Mouse (Mus musculus) forebrain, postnatal 0 days (tissue): ENCODE data around the gene Tex52. TPM values are rescaled to one million over a fixed set of nuclear protein-coding genes. Genes with fewer than 3 reads are reported as not detected.
A peak's percentile ranks its signal among the peaks of the same experiment; 100 is the strongest.

Source experiments
- ATAC-seq: fragments of 200-750 bp; cut with Nextera tagmentation; 2 replicates; pipeline ENCODE4 v1.8.0; 2017; ENCODE audit warnings: mild to moderate bottlenecking, moderate library complexity
- DNase-seq: peaks from one replicate; pipeline ENCODE4 v3.0.0-alpha.2; 2015
- H3K27ac ChIP-seq: fragments of 300-500 bp; sonication (generic); 2 replicates; pipeline ENCODE4 v1.5.1; 2014; ENCODE audit warnings: low read depth, mild to moderate bottlenecking, antibody characterized with exemption, low read length, moderate library complexity, mixed read lengths
- H3K27me3 ChIP-seq: fragments of 300-500 bp; sonication (generic); 2 replicates; pipeline ENCODE4 v1.6.1; 2014; ENCODE audit warnings: mild to moderate bottlenecking, low read length, mixed read lengths; ENCODE audit not compliant: insufficient read depth
- H3K36me3 ChIP-seq: fragments of 300-500 bp; sonication (generic); 2 replicates; pipeline ENCODE4 v1.6.1; 2014; ENCODE audit warnings: mild to moderate bottlenecking, moderate library complexity; ENCODE audit not compliant: insufficient read depth
- H3K4me1 ChIP-seq: fragments of 300-500 bp; sonication (generic); 2 replicates; pipeline ENCODE4 v1.6.1; 2014; ENCODE audit warnings: antibody characterized with exemption; ENCODE audit not compliant: insufficient read depth
- H3K4me2 ChIP-seq: fragments of 300-500 bp; sonication (generic); 2 replicates; pipeline ENCODE4 v1.6.1; 2014; ENCODE audit warnings: low read depth, mild to moderate bottlenecking, moderate library complexity
- H3K4me3 ChIP-seq: fragments of 300-500 bp; sonication (generic); 2 replicates; pipeline ENCODE4 v1.5.1; 2014; ENCODE audit warnings: low read depth, low read length, mixed read lengths
- H3K9ac ChIP-seq: fragments of 300-500 bp; sonication (generic); 2 replicates; pipeline ENCODE4 v1.6.1; 2014; ENCODE audit warnings: mild to moderate bottlenecking
- H3K9me3 ChIP-seq: fragments of 300-500 bp; sonication (generic); 2 replicates; pipeline ENCODE4 v1.6.1; 2016; ENCODE audit warnings: low read length
- CTCF ChIP-seq: sonication (generic); IDR thresholded peaks from 2 replicates; pipeline ENCODE4 v1.5.1; 2016; ENCODE audit warnings: antibody characterized with exemption, control low read depth, low read depth
- WGBS: fragments of 180-500 bp; shearing (Covaris S2); extraction: QIAGEN DNeasy Blood & Tissue Kit; methylation state at CpG from one replicate; pipeline ENCODE4 v1.1.7; 2014; 5-methylcytosine and 5-hydroxymethylcytosine counted together
- polyA plus RNA-seq: library from polyadenylated mRNA; unstranded; fragments of >200 nt; fragmentation: Nextera tagmentation; extraction: Ambion mirVana; gene quantifications from 2 replicates; pipeline ENCODE4 v1.2.1, GENCODE M21; 2015
- total RNA-seq: library from RNA; depleted of rRNA; stranded (reverse); fragments of >200 nt; gene quantifications from 2 replicates; pipeline ENCODE4 v1.2.3, GENCODE M21; 2014

Gene Tex52
- total and polyA plus RNA-seq, 2 experiments from 2014 or later: 0.58 TPM; not detected in 1

GRCm38 (mm10) chr6:128418076-128418475 is 42.8 kb downstream of the Tex52 start:
- no peak for ATAC-seq
- H3K36me3 ChIP-seq: peaks cover 10% of the 10 kb centered on the region; the same call in 1 of the 2 replicates

DNA sequence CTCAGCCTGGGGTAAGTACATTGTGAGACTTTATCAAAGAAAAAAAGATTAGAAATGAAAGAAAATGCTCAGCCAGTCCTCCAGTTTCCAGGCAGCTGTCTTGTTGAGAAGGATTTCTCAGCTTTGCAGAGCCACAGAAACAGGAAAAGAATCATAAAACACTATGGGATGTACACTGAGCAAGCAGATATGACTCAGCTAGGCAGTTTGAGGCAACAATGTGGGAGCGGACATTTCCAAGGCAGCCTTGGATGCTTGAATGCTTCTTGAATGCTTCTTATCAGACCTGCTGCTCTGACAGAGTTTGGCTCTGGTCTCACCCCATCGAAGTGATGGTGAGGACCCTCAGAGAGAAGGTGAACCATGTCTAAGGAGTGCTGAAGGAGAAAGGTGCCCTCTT is 45.8 kb downstream of the Tex52 start:
- no peak for TF ChIP-seq CTCF
- Histone ChIP-seq H3K4me3 (no peak overlapping the region), H3K4me1 (0 out of 2 replicates have a peak, but pooled peaks cover 6% of the 10 kb centered on the region), H3K27ac (no peak overlapping the region), H3K9ac (no peak overlapping the region), H3K9me3 (no peaks in the 10 kb centered on the region), H3K27me3 (no peaks in the 10 kb centered on the region), H3K36me3 (0 out of 2 replicates have a peak, but pooled peaks cover 1% of the 10 kb centered on the region), H3K4me2 (no peak overlapping the region)
- no peak for ATAC-seq
- 96% methylated on average over 2 of the region's 2 CpGs for WGBS
- no peak for DNase-seq

More at GRCm38 (mm10) chr6:128418076-128418475, 42.8 kb downstream of the Tex52 start:
- H3K9me3 ChIP-seq: no peaks in the 10 kb centered on the region
- no peak for TF ChIP-seq CTCF
- no peak for DNase-seq
- H3K9ac ChIP-seq: no peak overlapping the region
- H3K4me2 ChIP-seq: no peak overlapping the region
- no peak overlapping the region for H3K4me3 ChIP-seq
- H3K27ac ChIP-seq: no peak overlapping the region
- H3K4me1 ChIP-seq: 0 out of 2 replicates have a peak, but pooled peaks cover under 1% of the 10 kb centered on the region
- H3K27me3 ChIP-seq: no peaks in the 10 kb centered on the region
- 93% methylated on average over 1 of the region's 1 CpGs for WGBS

- H3K9me3 ChIP-seq: no peaks in the 10 kb centered on the region
- 0 out of 2 replicates have a peak, but pooled peaks cover 6% of the 10 kb centered on the region for H3K4me1 ChIP-seq
- H3K4me2 ChIP-seq: no peak overlapping the region
- no peak overlapping the region for H3K4me3 ChIP-seq
- TF ChIP-seq CTCF: no peak
- 92% methylated on average over 3 of the region's 3 CpGs for WGBS
- DNase-seq (no peak), ATAC-seq (no peak)
- H3K36me3 ChIP-seq: no peaks in the 10 kb centered on the region
- no peak overlapping the region for H3K9ac ChIP-seq
- no peaks in the 10 kb centered on the region for H3K27me3 ChIP-seq
- H3K27ac ChIP-seq: no peak overlapping the region
Measured at GRCm38 (mm10) chr6:128421480-128421879, 46.2 kb downstream of the Tex52 start.

DNA sequence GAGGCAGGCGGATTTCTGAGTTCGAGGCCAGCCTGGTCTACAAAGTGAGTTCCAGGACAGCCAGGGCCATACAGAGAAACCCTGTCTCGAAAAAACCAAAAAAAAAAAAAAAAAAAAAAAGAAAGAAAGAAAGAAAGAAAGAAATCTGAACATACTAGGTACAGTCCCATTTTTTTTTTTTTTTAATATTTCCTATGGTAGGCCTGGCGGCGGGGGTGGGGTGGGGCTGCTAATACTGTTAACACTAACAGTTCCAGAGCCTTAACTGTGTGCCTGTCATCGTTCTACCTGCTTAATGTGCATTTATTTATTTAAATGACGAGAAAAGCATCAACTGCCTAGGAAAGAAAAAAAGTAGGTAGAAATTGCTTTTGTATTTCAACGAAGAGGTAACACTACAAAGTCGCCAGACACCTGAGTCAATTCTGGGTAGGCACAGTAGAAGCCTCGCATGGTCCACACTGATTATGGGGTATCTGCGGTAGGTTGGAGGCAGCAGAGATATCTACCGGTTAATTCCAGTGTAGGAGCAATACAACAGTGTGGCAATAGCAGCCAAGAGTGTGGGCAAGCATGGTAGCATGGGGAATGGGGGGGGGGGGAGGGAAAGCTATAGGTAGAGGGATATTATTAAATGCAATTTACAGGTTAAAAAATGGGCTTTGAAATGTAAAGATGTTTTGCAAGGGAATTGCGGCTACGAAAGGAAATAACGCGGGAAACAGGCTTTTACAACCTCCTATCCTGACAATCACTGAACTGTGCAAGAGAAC is 48.4 kb downstream of the Tex52 start:
- peak overlapping the region; percentile 98 for H3K27ac ChIP-seq
- 0 out of 2 replicates have a peak, but pooled peaks have one; percentile 16 for ATAC-seq
- no peak for TF ChIP-seq CTCF
- WGBS: 44% methylated on average over 15 of the region's 16 CpGs
- H3K36me3 ChIP-seq: peaks cover 5% of the 10 kb centered on the region; the same call in 1 of the 2 replicates
- H3K4me2 ChIP-seq: peak overlapping the region; percentile 66
- H3K4me1 ChIP-seq: 0 out of 2 replicates have a peak, but pooled peaks cover 6% of the 10 kb centered on the region
- no peak for DNase-seq
- no peaks in the 10 kb centered on the region for H3K27me3 ChIP-seq
- H3K9me3 ChIP-seq: no peaks in the 10 kb centered on the region
- H3K9ac ChIP-seq: peak overlapping the region; percentile 81
- H3K4me3 ChIP-seq: peak overlapping the region; percentile 53

- Histone ChIP-seq H3K36me3 (peaks cover 8% of the 10 kb centered on the region), H3K4me1 (0 out of 2 replicates have a peak, but pooled peaks cover 6% of the 10 kb centered on the region), H3K9ac (peak within 1 kb of the TSS; percentile 81), H3K4me3 (peak within 1 kb of the TSS; percentile 53), H3K27me3 (no peaks in the 10 kb centered on the region), H3K4me2 (peak within 1 kb of the TSS; percentile 66), H3K27ac (peak within 1 kb of the TSS; percentile 98), H3K9me3 (no peaks in the 10 kb centered on the region)
- peak; percentile 17; the same call in 1 of the 2 replicates for TF ChIP-seq CTCF
- under 1% methylated on average over 42 of the region's 42 CpGs for WGBS
- ATAC-seq (peak; percentile 97), DNase-seq (peak; percentile 99)
Measured at GRCm38 (mm10) chr6:128424269-128425019, 49.2 kb downstream of the Tex52 start, which contains the start of gene Itfg2. TSS of gene Itfg2 (minus strand) at chr6:128424931.

GRCm38 (mm10) chr6:128425046-128425445 is 49.8 kb downstream of the Tex52 start:
- Histone ChIP-seq H3K4me3 (peak overlapping the region; percentile 53), H3K4me1 (0 out of 2 replicates have a peak, but pooled peaks cover 6% of the 10 kb centered on the region), H3K27ac (peak overlapping the region; percentile 98), H3K36me3 (peaks cover 14% of the 10 kb centered on the region), H3K9ac (peak overlapping the region; percentile 81), H3K9me3 (no peaks in the 10 kb centered on the region), H3K27me3 (no peaks in the 10 kb centered on the region), H3K4me2 (peak overlapping the region; percentile 66)
- no peak for TF ChIP-seq CTCF
- ATAC-seq (no peak), DNase-seq (no peak)
- 19% methylated on average over 9 of the region's 9 CpGs for WGBS
